Mouse (Mus musculus) myocyte (in vitro differentiated cells): ENCODE measurements around the gene Zfp523. TPM values are rescaled to one million over a fixed set of nuclear protein-coding genes. Genes with fewer than 3 reads are reported as not detected.
A peak's percentile ranks its signal among the peaks of the same experiment; 100 is the strongest.

Source experiments
- H3K27me3 ChIP-seq: one replicate; pipeline ENCODE4 v1.6.1; 2011; ENCODE audit not compliant: control insufficient read depth, insufficient read depth, insufficient read length
- H3K36me3 ChIP-seq: one replicate; pipeline ENCODE4 v1.6.1; 2011; ENCODE audit not compliant: control insufficient read depth, insufficient read depth
- H3K4me2 ChIP-seq: one replicate; pipeline ENCODE4 v1.6.1; 2011; ENCODE audit warnings: low read depth, control low read depth
- H3K4me3 ChIP-seq: one replicate; pipeline ENCODE4 v1.5.1; 2011; ENCODE audit warnings: mild to moderate bottlenecking, control low read depth, moderate library complexity
- H3K79me2 ChIP-seq: one replicate; pipeline ENCODE4 v1.6.1; 2011; ENCODE audit not compliant: control insufficient read depth, insufficient read depth
- H3ac ChIP-seq: one replicate; pipeline ENCODE4 v1.6.1; 2011; ENCODE audit not compliant: control insufficient read depth, insufficient read length
- CEBPB ChIP-seq: IDR thresholded peaks from 2 replicates; pipeline ENCODE4 v1.6.1; 2011; ENCODE audit warnings: mild to moderate bottlenecking, moderate library complexity; ENCODE audit not compliant: poor library complexity, insufficient read depth, severe bottlenecking
- E2F4 ChIP-seq: IDR thresholded peaks from one replicate; pipeline ENCODE4 v1.6.1; 2011; ENCODE audit warnings: mild to moderate bottlenecking, control low read depth, moderate library complexity; ENCODE audit not compliant: insufficient read depth
- MAX ChIP-seq: IDR thresholded peaks from one replicate; pipeline ENCODE4 v1.6.1; 2011; ENCODE audit warnings: low read depth, mild to moderate bottlenecking, control low read depth
- MYOD1 ChIP-seq, 3 experiments: IDR thresholded peaks; one replicate each; pipeline ENCODE4 v1.6.1; 2011; ENCODE audit warnings: control low read depth in 2 of 3, low read depth in 2 of 3, mild to moderate bottlenecking in 2 of 3, moderate library complexity in 1 of 3; ENCODE audit not compliant: insufficient read length in 2 of 3, control insufficient read depth in 1 of 3
- MYOG ChIP-seq, 3 experiments: IDR thresholded peaks; one replicate each; pipeline ENCODE4 v1.6.1; 2011; ENCODE audit warnings: control low read depth in 2 of 3, low read depth in 2 of 3, mild to moderate bottlenecking in 2 of 3; ENCODE audit not compliant: insufficient read length in 2 of 3, control insufficient read depth in 1 of 3, insufficient read depth in 1 of 3
- POLR2A ChIP-seq: IDR thresholded peaks from one replicate; pipeline ENCODE4 v1.6.1; 2011; ENCODE audit warnings: low read depth, mild to moderate bottlenecking, control low read depth, moderate library complexity; ENCODE audit not compliant: insufficient read length
- POLR2AphosphoS2 ChIP-seq: IDR thresholded peaks from one replicate; pipeline ENCODE4 v1.6.1; 2011; ENCODE audit warnings: low read depth, control low read depth; ENCODE audit not compliant: insufficient read length
- REST ChIP-seq: IDR thresholded peaks from one replicate; pipeline ENCODE4 v1.6.1; 2011; ENCODE audit warnings: mild to moderate bottlenecking, control low read depth, moderate library complexity; ENCODE audit not compliant: insufficient read depth, insufficient read length
- SRF ChIP-seq: IDR thresholded peaks from one replicate; pipeline ENCODE4 v1.6.1; 2011; ENCODE audit warnings: low read depth; ENCODE audit not compliant: control insufficient read depth, insufficient read length
- TCF12 ChIP-seq: IDR thresholded peaks from one replicate; pipeline ENCODE4 v1.6.1; 2011; ENCODE audit warnings: mild to moderate bottlenecking, control low read depth; ENCODE audit not compliant: poor library complexity, insufficient read depth, severe bottlenecking
- TCF3 ChIP-seq: IDR thresholded peaks from one replicate; pipeline ENCODE4 v1.6.1; 2011; ENCODE audit warnings: low read depth, control low read depth; ENCODE audit not compliant: insufficient read length
- USF1 ChIP-seq: IDR thresholded peaks from one replicate; pipeline ENCODE4 v1.6.1; 2011; ENCODE audit warnings: low read depth, mild to moderate bottlenecking, control low read depth, moderate library complexity
- polyA plus RNA-seq: library from polyadenylated mRNA; unstranded; fragments of >200 nt; fragmentation: generic; extraction: Trizol; gene quantifications from one replicate; pipeline ENCODE4 v1.2.1, GENCODE M21; 2012; ENCODE audit warnings: missing spikeins

Gene Zfp523
- polyA plus RNA-seq, 1 experiment, result 32.8 TPM

GRCm38 (mm10) chr17:28235982-28236635 lies 59.2 kb downstream of the Zfp523 start:
- no peak overlapping the region for H3ac ChIP-seq
- H3K4me3 ChIP-seq, result no peak overlapping the region
- TF ChIP-seq SRF, result no peak
- peak in 1 of 3 experiments; percentile 21 for TF ChIP-seq MYOG (IDR thresholded peaks at IDR 0.05; ENCODE audit: control insufficient read depth in 1 of 3, insufficient read depth in 1 of 3, insufficient read length in 2 of 3, low read depth in 2 of 3)
- no peak for TF ChIP-seq MAX
- TF ChIP-seq POLR2A, result no peak
- 0 out of 2 replicates have a peak, but pooled peaks have one; percentile 18 for TF ChIP-seq CEBPB
- no peak for TF ChIP-seq USF1
- peak in 1 of 3 experiments; percentile 48 for TF ChIP-seq MYOD1 (IDR thresholded peaks at IDR 0.05; ENCODE audit: control insufficient read depth in 1 of 3, insufficient read length in 2 of 3, low read depth in 2 of 3)
- TF ChIP-seq E2F4, result no peak
- no peak for TF ChIP-seq TCF3
- no peak for TF ChIP-seq TCF12
- TF ChIP-seq POLR2AphosphoS2, result peak; percentile 7
- TF ChIP-seq REST, result no peak
- peak overlapping the region; percentile 75 for H3K4me2 ChIP-seq
- H3K36me3 ChIP-seq, result peaks cover 10% of the 10 kb centered on the region
- H3K27me3 ChIP-seq, result no peaks in the 10 kb centered on the region
- H3K79me2 ChIP-seq, result peaks cover 76% of the 10 kb centered on the region

GRCm38 (mm10) chr17:28236636-28237015 lies 59.7 kb downstream of the Zfp523 start:
- TF ChIP-seq E2F4, result no peak
- no peak for TF ChIP-seq MYOD1 (IDR thresholded peaks at IDR 0.05; ENCODE audit: control insufficient read depth in 1 of 3, insufficient read length in 2 of 3, low read depth in 2 of 3)
- TF ChIP-seq POLR2AphosphoS2, result no peak
- no peak for TF ChIP-seq SRF
- TF ChIP-seq USF1, result no peak
- TF ChIP-seq MYOG (IDR thresholded peaks at IDR 0.05; ENCODE audit: control insufficient read depth in 1 of 3, insufficient read depth in 1 of 3, insufficient read length in 2 of 3, low read depth in 2 of 3), result no peak
- TF ChIP-seq MAX, result no peak
- Histone ChIP-seq H3K4me3 (no peak overlapping the region), H3K27me3 (no peaks in the 10 kb centered on the region)

GRCm38 (mm10) chr17:28237362-28237761 lies 60.4 kb downstream of the Zfp523 start:
- H3ac ChIP-seq, result no peak overlapping the region
- TF ChIP-seq MAX, result no peak
- no peak for TF ChIP-seq E2F4
- no peak for TF ChIP-seq TCF12
- no peak for TF ChIP-seq MYOD1 (IDR thresholded peaks at IDR 0.05; ENCODE audit: control insufficient read depth in 1 of 3, insufficient read length in 2 of 3, low read depth in 2 of 3)
- no peak for TF ChIP-seq USF1
- no peak for TF ChIP-seq POLR2AphosphoS2
- TF ChIP-seq SRF, result no peak
- TF ChIP-seq REST, result no peak
- no peak for TF ChIP-seq POLR2A
- no peak for TF ChIP-seq TCF3
- no peak for TF ChIP-seq MYOG (IDR thresholded peaks at IDR 0.05; ENCODE audit: control insufficient read depth in 1 of 3, insufficient read depth in 1 of 3, insufficient read length in 2 of 3, low read depth in 2 of 3)
- TF ChIP-seq CEBPB, result no peak
- H3K4me3 ChIP-seq, result no peak overlapping the region
- peaks cover 76% of the 10 kb centered on the region for H3K79me2 ChIP-seq
- H3K36me3 ChIP-seq, result peaks cover 13% of the 10 kb centered on the region
- no peak overlapping the region for H3K4me2 ChIP-seq
- no peaks in the 10 kb centered on the region for H3K27me3 ChIP-seq

More at GRCm38 (mm10) chr17:28236636-28237015, 59.7 kb downstream of the Zfp523 start:
- peaks cover 13% of the 10 kb centered on the region for H3K36me3 ChIP-seq
- peak overlapping the region; percentile 75 for H3K4me2 ChIP-seq
- peaks cover 76% of the 10 kb centered on the region for H3K79me2 ChIP-seq
- no peak overlapping the region for H3ac ChIP-seq

GRCm38 (mm10) chr17:28237874-28238273 lies 60.9 kb downstream of the Zfp523 start:
- Histone ChIP-seq H3K4me3 (no peak overlapping the region), H3K36me3 (peaks cover 13% of the 10 kb centered on the region), H3ac (no peak overlapping the region), H3K4me2 (no peak overlapping the region), H3K79me2 (peaks cover 78% of the 10 kb centered on the region), H3K27me3 (no peaks in the 10 kb centered on the region)
- no peak for TF ChIP-seq USF1
- TF ChIP-seq MAX, result no peak
- no peak for TF ChIP-seq CEBPB

GRCm38 (mm10) chr17:28240846-28241245 lies 63.9 kb downstream of the Zfp523 start:
- H3K27me3 ChIP-seq, result no peaks in the 10 kb centered on the region
- no peak overlapping the region for H3K4me3 ChIP-seq
- H3K79me2 ChIP-seq, result peaks cover 50% of the 10 kb centered on the region
- no peak overlapping the region for H3K4me2 ChIP-seq
- H3K36me3 ChIP-seq, result peaks cover 13% of the 10 kb centered on the region
- no peak for TF ChIP-seq REST
- no peak for TF ChIP-seq TCF12
- no peak for TF ChIP-seq MYOD1 (IDR thresholded peaks at IDR 0.05; ENCODE audit: control insufficient read depth in 1 of 3, insufficient read length in 2 of 3, low read depth in 2 of 3)
- no peak for TF ChIP-seq CEBPB
- TF ChIP-seq SRF, result no peak
- no peak for TF ChIP-seq TCF3
- TF ChIP-seq MAX, result no peak
- no peak for TF ChIP-seq USF1
- no peak for TF ChIP-seq E2F4
- no peak for TF ChIP-seq MYOG (IDR thresholded peaks at IDR 0.05; ENCODE audit: control insufficient read depth in 1 of 3, insufficient read depth in 1 of 3, insufficient read length in 2 of 3, low read depth in 2 of 3)
- no peak for TF ChIP-seq POLR2AphosphoS2
- TF ChIP-seq POLR2A, result no peak
- no peak overlapping the region for H3ac ChIP-seq
